8 mouse cellular contexts compared by ENCODE assay signal in genomic region chr13:63356101-63356500, GRCm38 (mm10).
"Had no signal": no experiment of that assay in that cellular context is flagged by ENCODE, and none has a peak within 500 bp of the region (broad histone marks: within the 10 kb centered on the region; RNA-seq: fewer than 3 reads in every experiment).

No protein-coding gene starts in this region.

- H3K9me3 ChIP-seq: lung, embryonic 15.5 days; megakaryocyte, embryonic 14.5 days; midbrain, embryonic 12.5 days; neural tube, embryonic 13.5 days; neural tube, embryonic 15.5 days had no signal

- H3K36me3 ChIP-seq: lung, embryonic 15.5 days; midbrain, embryonic 12.5 days; neural tube, embryonic 13.5 days; neural tube, embryonic 15.5 days had no signal

- H3K4me2 ChIP-seq: lung, embryonic 15.5 days; midbrain, embryonic 12.5 days; neural tube, embryonic 13.5 days; neural tube, embryonic 15.5 days had no signal

- ATAC-seq: lung, postnatal 0 days had no signal

- H3K9ac ChIP-seq: lung, embryonic 15.5 days; midbrain, embryonic 12.5 days; neural tube, embryonic 13.5 days; neural tube, embryonic 15.5 days had no signal

- H3K4me1 ChIP-seq: midbrain, embryonic 12.5 days; neural tube, embryonic 13.5 days; neural tube, embryonic 15.5 days had no signal

- H3K27ac ChIP-seq: lung, embryonic 15.5 days; macrophage; midbrain, embryonic 12.5 days; neural tube, embryonic 13.5 days; neural tube, embryonic 15.5 days had no signal

- H3K27me3 ChIP-seq: lung, embryonic 15.5 days; midbrain, embryonic 12.5 days; neural tube, embryonic 13.5 days; neural tube, embryonic 15.5 days had no signal

- H3K4me3 ChIP-seq: lung, embryonic 15.5 days; megakaryocyte, embryonic 14.5 days; midbrain, embryonic 12.5 days; myocyte; neural tube, embryonic 13.5 days; neural tube, embryonic 15.5 days had no signal
